In the genomic region with DNA sequence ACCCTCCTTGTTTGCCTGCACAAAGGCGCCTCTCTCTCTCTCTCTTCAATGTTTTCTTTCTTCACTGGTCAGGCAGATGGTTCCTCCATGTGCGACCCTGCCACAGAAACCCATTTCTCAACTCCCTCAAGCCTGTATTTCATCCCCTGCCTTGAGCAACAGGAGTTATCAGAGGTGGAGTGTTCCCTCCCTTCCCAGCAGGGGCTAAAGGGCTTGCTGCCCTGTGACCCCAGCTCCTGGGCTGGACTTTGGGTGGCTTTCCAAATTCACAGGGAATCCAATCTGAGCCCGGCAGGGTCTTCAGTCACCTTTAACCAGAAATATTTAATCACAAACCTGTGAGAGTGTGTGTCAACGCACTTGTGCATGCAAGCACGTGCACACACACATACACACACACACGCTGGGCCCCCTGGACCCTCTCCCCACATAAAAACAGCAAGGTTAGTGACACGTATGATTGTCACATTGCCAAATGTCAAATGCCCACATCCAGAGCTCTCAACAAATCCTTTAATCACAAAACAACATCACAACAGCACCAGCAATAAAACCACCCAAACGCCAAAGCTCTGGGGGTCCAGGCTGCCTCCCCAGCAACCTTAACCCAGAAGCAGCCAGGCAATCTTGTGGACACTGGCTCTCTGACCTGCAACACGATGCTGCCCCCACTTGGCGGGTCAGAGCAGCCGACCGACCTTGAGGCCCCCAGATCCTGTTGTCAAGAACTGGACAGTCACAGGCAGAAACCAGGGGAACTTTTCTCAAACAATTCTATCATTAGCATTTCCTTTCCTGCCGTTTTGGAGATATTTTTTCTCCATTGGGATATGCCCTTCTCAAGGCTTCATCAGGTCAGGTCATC, we compare ENCODE assay signal across 9 mouse cellular contexts. TPM values are rescaled to one million over a fixed set of nuclear protein-coding genes. Genes with fewer than 3 reads are reported as not detected.
A peak's percentile ranks its signal among the peaks of the same experiment; 100 is the strongest.
DNase-seq lines count a peak whose midpoint lies in the region; ATAC-seq lines count a peak whose summit lies in the region.
"Had no signal": no experiment of that assay in that cellular context is flagged by ENCODE, and none has a peak within 500 bp of the region (broad histone marks: within the 10 kb centered on the region; RNA-seq: fewer than 3 reads in every experiment).

No protein-coding gene starts in this region.

- no peak overlapping the region for H3K27ac ChIP-seq in neural tube, embryonic 15.5 days (replicated peaks)

- no peaks in the 10 kb centered on the region for H3K27me3 ChIP-seq in neural tube, embryonic 15.5 days (replicated peaks)

- WGBS in neural tube, embryonic 15.5 days = 61% methylated on average over 13 of the region's 13 CpGs

- ATAC-seq in neural tube, embryonic 15.5 days (ENCODE audit: low FRiP score) = no peak

- no peak overlapping the region for H3K4me2 ChIP-seq in neural tube, embryonic 15.5 days

- peaks cover 76% of the 10 kb centered on the region for H3K36me3 ChIP-seq in neural tube, embryonic 15.5 days
- H3K36me3 ChIP-seq: G1E had no signal

- H3K4me3 ChIP-seq in neural tube, embryonic 15.5 days (replicated peaks) = no peak overlapping the region

- no peak overlapping the region for H3K9ac ChIP-seq in neural tube, embryonic 15.5 days (replicated peaks)

- peaks cover 32% of the 10 kb centered on the region for H3K4me1 ChIP-seq in neural tube, embryonic 15.5 days

- peak; percentile 78 for DNase-seq in heart, adult 11 months
- DNase-seq in heart, adult 18-20 months = no peak
- peak; percentile 42 for DNase-seq in neural tube, embryonic 10.5 days (ENCODE audit: extremely low spot score, low spot score)
- peak; percentile 1 for DNase-seq in induced T-regulatory cell, adult 2 months (ENCODE audit: low read depth)
- DNase-seq in retina, embryonic 14.5 days (ENCODE audit: low spot score) = peak; percentile 47
- DNase-seq in cerebellum, postnatal 4 days (ENCODE audit: low spot score in 2 of 2) = no peak
- no peak for DNase-seq in cerebellum, adult 9-10 months

- H3K9me3 ChIP-seq in neural tube, embryonic 15.5 days (replicated peaks) = no peaks in the 10 kb centered on the region

RNA-seq across cellular contexts. Expression of a gene that starts 8.7 kb away (rescaled TPM):
- total RNA-seq in heart, adult 18-20 months (2021) = under 1 TPM in 1 of 2 experiments, not detected in 1; 0.05 TPM
- polyA plus RNA-seq in neural tube, embryonic 15.5 days (2015; fragmentation: Nextera tagmentation; extraction: Ambion mirVana) = 1.7 and 2.6 TPM in 2 replicates
- polyA plus RNA-seq: G1E had no signal

Comparison
In these comparisons a context has a peak if more than half of its experiments do, and no peak if none do; other contexts are left out.
1. DNase-seq: peak in heart, adult 11 months (single experiment), neural tube, embryonic 10.5 days (single experiment), induced T-regulatory cell, adult 2 months (single experiment) and retina, embryonic 14.5 days (single experiment); none in heart, adult 18-20 months (0 of 2), cerebellum, postnatal 4 days (0 of 2) and cerebellum, adult 9-10 months (single experiment).